Mouse (Mus musculus) left cerebral cortex, adult 11 months (tissue): ENCODE measurements around the gene Arhgef15.
"Not testable (repeated sequence)": the region's sequence is repeated elsewhere in the genome, so short reads cannot be mapped to it uniquely, and the experiment has no call there.

Source experiments
- DNase-seq: peaks from one replicate; pipeline ENCODE4 v3.0.0; 2022; ENCODE audit warnings: low spot score

Gene Arhgef15

GRCm38 (mm10) chr11:68965050-68965449 lies 7.8 kb upstream of the Arhgef15 start:
- DNase-seq: no peak

- DNase-seq: no peak
Measured at GRCm38 (mm10) chr11:68963405-68963804, 6.1 kb upstream of the Arhgef15 start.

GRCm38 (mm10) chr11:68962159-68962558 lies 4.9 kb upstream of the Arhgef15 start:
- not testable (repeated sequence) for DNase-seq

- DNase-seq: no peak
Measured at GRCm38 (mm10) chr11:68961596-68961995, 4.3 kb upstream of the Arhgef15 start.

GRCm38 (mm10) chr11:68957971-68958370 lies 691 bp upstream of the Arhgef15 start:
- no peak for DNase-seq

- no peak for DNase-seq
Measured at GRCm38 (mm10) chr11:68956697-68957096, 583 bp downstream of the Arhgef15 start.

- DNase-seq: no peak
Measured at GRCm38 (mm10) chr11:68956107-68956506, 1.2 kb downstream of the Arhgef15 start.

- DNase-seq: no peak
Measured at GRCm38 (mm10) chr11:68955473-68955872, 1.8 kb downstream of the Arhgef15 start.

- DNase-seq: no peak
Measured at GRCm38 (mm10) chr11:68954408-68954807, 2.9 kb downstream of the Arhgef15 start.

- no peak for DNase-seq
Measured at GRCm38 (mm10) chr11:68953903-68954302, 3.4 kb downstream of the Arhgef15 start.

GRCm38 (mm10) chr11:68947542-68947993 lies 9.7 kb downstream of the Arhgef15 start:
- no peak for DNase-seq

GRCm38 (mm10) chr11:68946806-68947440 lies 10.4 kb downstream of the Arhgef15 start:
- no peak for DNase-seq

GRCm38 (mm10) chr11:68946001-68946400 lies 11.3 kb downstream of the Arhgef15 start:
- no peak for DNase-seq

- no peak for DNase-seq
Measured at GRCm38 (mm10) chr11:68945245-68945644, 12.0 kb downstream of the Arhgef15 start.

GRCm38 (mm10) chr11:68942731-68943130 lies 14.5 kb downstream of the Arhgef15 start:
- DNase-seq: no peak

GRCm38 (mm10) chr11:68940516-68940915 lies 16.8 kb downstream of the Arhgef15 start:
- no peak for DNase-seq

- DNase-seq: peak; percentile 89
Measured at GRCm38 (mm10) chr11:68939451-68940304, 17.6 kb downstream of the Arhgef15 start.

- DNase-seq: not testable (repeated sequence)
Measured at GRCm38 (mm10) chr11:68936951-68937350, 20.3 kb downstream of the Arhgef15 start.

- DNase-seq: no peak
Measured at GRCm38 (mm10) chr11:68933885-68934507, 23.3 kb downstream of the Arhgef15 start.

GRCm38 (mm10) chr11:68929947-68930346 lies 27.3 kb downstream of the Arhgef15 start:
- DNase-seq: no peak

GRCm38 (mm10) chr11:68926981-68927380 lies 30.3 kb downstream of the Arhgef15 start, which contains the start of gene Odf4:
Odf4 (minus strand) TSS chr11:68927081.
- no peak for DNase-seq

- DNase-seq: no peak
Measured at GRCm38 (mm10) chr11:68924749-68925148, 32.5 kb downstream of the Arhgef15 start.

- no peak for DNase-seq
Measured at GRCm38 (mm10) chr11:68923191-68923590, 34.1 kb downstream of the Arhgef15 start.
